Mouse (Mus musculus) lung, adult 2 months (tissue): ENCODE measurements around the gene Sult5a1. TPM values are rescaled to one million over a fixed set of nuclear protein-coding genes. Genes with fewer than 3 reads are reported as not detected.
A peak's percentile ranks its signal among the peaks of the same experiment; 100 is the strongest.
"Not testable (repeated sequence)": the region's sequence is repeated elsewhere in the genome, so short reads cannot be mapped to it uniquely, and the experiment has no call there.

Experiments used
- DNase-seq: peaks from one replicate; pipeline ENCODE4 v3.0.0; 2022
- H3K4me1 ChIP-seq: fragments of 200-500 bp; 2 replicates; pipeline ENCODE4 v1.6.1; 2011; ENCODE audit warnings: low read length; ENCODE audit not compliant: control insufficient read depth, insufficient read depth
- H3K4me3 ChIP-seq: fragments of 200-500 bp; replicated peaks from 2 replicates; pipeline ENCODE3; 2011; ENCODE audit warnings: low read depth, mild to moderate bottlenecking, control low read depth, low read length; ENCODE audit errors: extremely low read depth
- CTCF ChIP-seq: fragments of 200-500 bp; IDR thresholded peaks from 2 replicates; pipeline ENCODE4 v1.5.1; 2011; ENCODE audit warnings: mild to moderate bottlenecking, low read length, control low read depth; ENCODE audit not compliant: insufficient read depth
- POLR2A ChIP-seq: fragments of 200-500 bp; IDR thresholded peaks from 2 replicates; pipeline ENCODE4 v1.6.1; 2011; ENCODE audit warnings: low read depth, mild to moderate bottlenecking, control low read depth, low read length, borderline replicate concordance; ENCODE audit errors: extremely low read depth
- WGBS: fragments of 180-500 bp; shearing (Covaris S2); methylation state at CpG from one replicate; pipeline ENCODE4 v1.1.7; 2018; 5-methylcytosine and 5-hydroxymethylcytosine counted together
- polyA plus RNA-seq: library from polyadenylated mRNA; depleted of rRNA; stranded (reverse); fragments of >200 nt; gene quantifications from 2 replicates; pipeline ENCODE4 v1.2.3, GENCODE M21; 2012; rRNA removed

Sult5a1 gene
- polyA plus RNA-seq, 1 experiment, result 45.2 TPM

GRCm38 (mm10) chr8:123104046-123104767, 53.9 kb downstream of the Sult5a1 start:
- DNase-seq, result no peak
- Histone ChIP-seq H3K4me3 (no peak overlapping the region), H3K4me1 (peaks cover 7% of the 10 kb centered on the region)
- no peak for TF ChIP-seq POLR2A
- no peak for TF ChIP-seq CTCF
- WGBS, result 70% methylated on average over 6 of the region's 6 CpGs

DNA sequence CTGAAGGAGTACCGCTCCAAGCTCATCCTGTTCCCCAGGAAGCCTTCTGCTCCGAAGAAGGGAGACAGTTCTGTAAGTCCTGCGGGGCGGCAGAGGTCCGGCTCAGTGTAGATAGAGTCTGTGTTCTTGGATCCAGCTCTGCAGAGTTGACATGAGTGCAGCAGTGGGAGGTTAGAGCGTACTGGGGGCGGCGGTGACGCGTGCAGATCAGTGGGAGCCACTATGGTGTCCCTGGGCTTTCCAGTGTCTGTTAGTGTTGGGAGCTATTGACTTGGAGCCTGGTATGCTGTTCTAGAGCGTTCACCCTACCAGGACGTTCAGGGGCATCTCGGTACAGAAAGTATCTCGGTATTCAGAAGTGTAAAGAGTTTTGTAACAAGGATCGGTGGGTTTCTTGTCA, 54.8 kb downstream of the Sult5a1 start:
- 9% methylated on average over 15 of the region's 15 CpGs for WGBS
- no peak for TF ChIP-seq CTCF
- TF ChIP-seq POLR2A, result no peak
- peak overlapping the region; percentile 42 for H3K4me3 ChIP-seq
- no peak for DNase-seq
- H3K4me1 ChIP-seq, result peaks cover 7% of the 10 kb centered on the region

GRCm38 (mm10) chr8:123102855-123103254, 55.3 kb downstream of the Sult5a1 start:
- peak overlapping the region; percentile 81 for H3K4me3 ChIP-seq
- DNase-seq, result peak; percentile 17
- 2% methylated on average over 26 of the region's 26 CpGs for WGBS
- H3K4me1 ChIP-seq, result not testable (repeated sequence)

- peak within 1 kb of the TSS; percentile 81 for H3K4me3 ChIP-seq
- 1% methylated on average over 56 of the region's 56 CpGs for WGBS
- peaks cover 7% of the 10 kb centered on the region for H3K4me1 ChIP-seq
- peak; percentile 97 for DNase-seq
- TF ChIP-seq POLR2A (peak; percentile 95), CTCF (no peak)
These were observed 56.1 kb downstream of the Sult5a1 start, which contains the start of gene Rpl13 for GRCm38 (mm10) chr8:123101735-123102685. Rpl13 (plus strand) TSS chr8:123102350.

DNA sequence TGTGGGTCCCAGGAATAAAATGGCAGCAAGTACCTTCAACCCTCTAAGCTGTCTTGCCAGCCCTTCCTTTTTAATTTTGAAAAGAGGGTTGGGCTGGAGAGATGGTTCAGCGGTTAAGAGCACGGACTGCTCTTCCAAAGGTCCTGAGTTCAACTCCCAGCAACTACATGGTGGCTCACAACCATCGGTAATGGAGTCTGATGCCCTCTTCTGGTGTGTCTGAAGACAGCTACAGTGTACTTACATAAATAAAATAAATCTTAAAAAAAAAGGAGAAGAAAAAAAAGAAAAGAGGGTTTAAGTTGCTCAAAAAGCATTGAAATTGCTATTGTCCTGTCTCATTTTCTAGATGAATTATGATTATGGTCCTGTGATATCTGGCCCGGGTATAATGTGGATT, 56.9 kb downstream of the Sult5a1 start:
- H3K4me1 ChIP-seq, result peaks cover 7% of the 10 kb centered on the region
- no peak overlapping the region for H3K4me3 ChIP-seq
- TF ChIP-seq POLR2A (no peak), CTCF (no peak)
- WGBS, result 77% methylated on average over 4 of the region's 4 CpGs
- no peak for DNase-seq

DNA sequence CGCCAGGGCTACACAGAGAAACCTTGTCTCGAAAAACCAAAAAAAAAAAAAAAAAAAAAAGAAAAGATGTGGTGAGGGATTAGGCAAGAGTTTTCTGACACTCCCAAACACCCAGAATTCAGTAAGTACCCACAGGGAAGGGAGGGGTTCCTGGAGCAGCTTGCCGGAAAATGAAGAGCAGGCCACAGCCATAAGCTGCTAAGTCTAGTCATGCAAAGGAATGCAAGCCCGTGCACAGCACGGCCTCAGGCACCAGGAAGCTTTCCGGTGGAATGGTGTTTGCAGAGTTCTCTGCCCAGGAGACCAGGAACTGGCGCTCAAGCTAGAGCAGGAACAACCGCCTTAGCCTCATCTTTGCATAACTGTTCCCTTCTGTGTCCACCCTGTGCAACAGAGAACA, 57.8 kb downstream of the Sult5a1 start:
- DNase-seq, result no peak
- H3K4me1 ChIP-seq, result peaks cover 7% of the 10 kb centered on the region
- 44% methylated on average over 8 of the region's 8 CpGs for WGBS
- TF ChIP-seq CTCF (no peak), POLR2A (no peak)
- H3K4me3 ChIP-seq, result no peak overlapping the region

GRCm38 (mm10) chr8:123097786-123098584, 60.1 kb downstream of the Sult5a1 start:
- H3K4me3 ChIP-seq, result no peak overlapping the region
- no peak for DNase-seq
- TF ChIP-seq CTCF (no peak), POLR2A (no peak)
- H3K4me1 ChIP-seq, result peaks cover under 1% of the 10 kb centered on the region
- 86% methylated on average over 12 of the region's 12 CpGs for WGBS

- 84% methylated on average over 11 of the region's 11 CpGs for WGBS
- TF ChIP-seq CTCF (no peak), POLR2A (no peak)
- H3K4me1 ChIP-seq, result no peaks in the 10 kb centered on the region
- no peak overlapping the region for H3K4me3 ChIP-seq
- no peak for DNase-seq
These were observed 60.9 kb downstream of the Sult5a1 start for GRCm38 (mm10) chr8:123097216-123097615.

Other genes with a start within 250 kb of the Sult5a1 start
- 48.7 and 67.5 TPM in 2 replicates for gene Ankrd11, start 116.0 kb downstream of the Sult5a1 start, polyA plus RNA-seq
- 71.1 and 85.5 TPM in 2 replicates for gene Spg7, start 95.4 kb downstream of the Sult5a1 start, polyA plus RNA-seq
- 1,500 and 2,209 TPM in 2 replicates for gene Rpl13, start 56.0 kb downstream of the Sult5a1 start, polyA plus RNA-seq
- gene Cpne7, start 40.9 kb downstream of the Sult5a1 start, polyA plus RNA-seq, result 1.3 and 1.7 TPM in 2 replicates
- gene Dpep1, start 27.9 kb upstream of the Sult5a1 start, polyA plus RNA-seq, result 210 and 267 TPM in 2 replicates
- 73.2 and 99.8 TPM in 2 replicates for gene Chmp1a, start 54.4 kb upstream of the Sult5a1 start, polyA plus RNA-seq
- gene Spata33, start 54.5 kb upstream of the Sult5a1 start, polyA plus RNA-seq, result 2.8 and 3.1 TPM in 2 replicates
- 48.5 and 60.3 TPM in 2 replicates for gene Cdk10, start 66.5 kb upstream of the Sult5a1 start, polyA plus RNA-seq
- gene Spata2l, start 77.9 kb upstream of the Sult5a1 start, polyA plus RNA-seq, result 8.3 and 9.6 TPM in 2 replicates
- 34.1 and 37.8 TPM in 2 replicates for gene Zfp276, start 95.9 kb upstream of the Sult5a1 start, polyA plus RNA-seq
- gene Vps9d1, start 96.0 kb upstream of the Sult5a1 start, polyA plus RNA-seq, result 83.9 and 94.4 TPM in 2 replicates
- gene Fanca, start 160.3 kb upstream of the Sult5a1 start, polyA plus RNA-seq, result 17.8 and 21.8 TPM in 2 replicates
- gene Spire2, start 174.4 kb upstream of the Sult5a1 start, polyA plus RNA-seq, result 5.2 TPM in 2 replicates
- gene Tcf25, start 215.4 kb upstream of the Sult5a1 start, polyA plus RNA-seq, result 150 and 188 TPM in 2 replicates
- gene Mc1r, start 248.8 kb upstream of the Sult5a1 start, polyA plus RNA-seq, result not detected in 2 replicates